Mouse (Mus musculus) ES-E14 (cell line): ENCODE measurements at regions not wholly inside any gene's neighbourhood (a gene's known extent, or its start where the extent isn't known, plus 50 kb on each side); places are given as distances from the start of the nearest gene placed in this dataset.

Experiments used
- DNase-seq: peaks from one replicate; pipeline ENCODE4 v3.0.0-alpha.2; 2013; ENCODE audit warnings: low read depth, low spot score
- H3K27ac ChIP-seq: 2 replicates; pipeline ENCODE4 v1.5.1; 2012; ENCODE audit warnings: low read depth, mild to moderate bottlenecking, low read length, moderate library complexity, mixed read lengths; ENCODE audit not compliant: poor library complexity, insufficient read depth, severe bottlenecking
- H3K36me3 ChIP-seq: 2 replicates; pipeline ENCODE4 v1.6.1; 2012; ENCODE audit warnings: mild to moderate bottlenecking, low read length, moderate library complexity, mixed read lengths; ENCODE audit not compliant: control insufficient read depth, poor library complexity, insufficient read depth, severe bottlenecking
- H3K4me1 ChIP-seq, 2 experiments: fragments of 150-350 bp in 1 of 2; sonication (generic) in 1 of 2; 2 replicates each; pipeline ENCODE4 v1.6.1; 2012; ENCODE audit warnings: low read length in 2 of 2, mild to moderate bottlenecking in 1 of 2, mixed read lengths in 1 of 2; ENCODE audit not compliant: control insufficient read depth in 2 of 2, insufficient read depth in 2 of 2, poor library complexity in 1 of 2
- H3K4me3 ChIP-seq, 2 experiments: fragments of 150-350 bp in 1 of 2; sonication (generic) in 1 of 2; 2 replicates each; pipeline ENCODE4 v1.5.1; 2012; ENCODE audit warnings: low read length in 2 of 2, low read depth in 1 of 2, mild to moderate bottlenecking in 1 of 2, mixed read lengths in 1 of 2; ENCODE audit not compliant: insufficient read depth in 1 of 2, poor library complexity in 1 of 2, severe bottlenecking in 1 of 2
- H3K9ac ChIP-seq: 2 replicates; pipeline ENCODE4 v1.6.1; 2012; ENCODE audit warnings: low read depth, mild to moderate bottlenecking, low read length, mixed read lengths; ENCODE audit not compliant: poor library complexity, insufficient read depth, severe bottlenecking
- H3K9me3 ChIP-seq: fragments of 150-350 bp; sonication (generic); 2 replicates; pipeline ENCODE4 v1.6.1; 2012; ENCODE audit warnings: low read depth, mild to moderate bottlenecking, low read length; ENCODE audit not compliant: control insufficient read depth, insufficient read depth
- CHD2 ChIP-seq: IDR thresholded peaks from 2 replicates; pipeline ENCODE4 v1.6.1; 2014; ENCODE audit warnings: mild to moderate bottlenecking, low read depth, low read length, inconsistent platforms
- HCFC1 ChIP-seq: IDR thresholded peaks from 2 replicates; pipeline ENCODE4 v1.6.1; 2012; ENCODE audit warnings: low read length, inconsistent platforms, borderline replicate concordance; ENCODE audit not compliant: insufficient read depth
- MAFK ChIP-seq: IDR thresholded peaks from 2 replicates; pipeline ENCODE4 v1.6.1; 2014; ENCODE audit warnings: mild to moderate bottlenecking, low read depth, low read length, inconsistent platforms; ENCODE audit not compliant: insufficient read depth
- ZC3H11A ChIP-seq: IDR thresholded peaks from 2 replicates; pipeline ENCODE4 v1.6.1; 2012; ENCODE audit warnings: low read depth, mild to moderate bottlenecking, inconsistent platforms, low read length, borderline replicate concordance
- ZNF384 ChIP-seq: IDR thresholded peaks from 2 replicates; pipeline ENCODE4 v1.6.1; 2012; ENCODE audit warnings: low read depth, low read length, inconsistent platforms
- in situ Hi-C, 2 experiments: fragments of 600-800 bp; cut with MboI; formaldehyde crosslinking; loops; one replicate each; pipeline ENCODE4 v1.15.1; 2025; ENCODE audit warnings: low sequenced_read_pairs in 2 of 2, inconsistent platforms in 1 of 2; ENCODE audit not compliant: unreplicated experiment in 2 of 2

- no peak for TF ChIP-seq MAFK
- DNase-seq, result peak; percentile 2
- Histone ChIP-seq H3K4me1 (no peaks in the 10 kb centered on the region), H3K36me3 (no peaks in the 10 kb centered on the region), H3K4me3 (no peak overlapping the region), H3K9ac (no peak overlapping the region), H3K9me3 (no peaks in the 10 kb centered on the region), H3K27ac (no peak overlapping the region)
- in situ Hi-C loops, result no loop called here
These were observed 168.8 kb downstream of the Klf6 start for GRCm38 (mm10) chr13:6030128-6030527.

- no peak overlapping the region for H3K9ac ChIP-seq
- H3K27ac ChIP-seq, result no peak overlapping the region
- H3K4me3 ChIP-seq, result no peak overlapping the region
- TF ChIP-seq HCFC1 (no peak), ZC3H11A (no peak), ZNF384 (no peak), MAFK (no peak), CHD2 (no peak)
- DNase-seq, result no peak
- no peaks in the 10 kb centered on the region for H3K4me1 ChIP-seq
- H3K9me3 ChIP-seq, result no peaks in the 10 kb centered on the region
- in situ Hi-C loops, result no loop called here
- H3K36me3 ChIP-seq, result no peaks in the 10 kb centered on the region
These were observed 178.8 kb downstream of the Klf6 start for GRCm38 (mm10) chr13:6040132-6040531.

- Histone ChIP-seq H3K4me1 (no peaks in the 10 kb centered on the region), H3K9me3 (no peaks in the 10 kb centered on the region), H3K9ac (no peak overlapping the region), H3K4me3 (no peak overlapping the region), H3K27ac (no peak overlapping the region), H3K36me3 (no peaks in the 10 kb centered on the region)
- DNase-seq, result no peak
- in situ Hi-C loops, result no loop called here
- TF ChIP-seq ZC3H11A, result no peak
- no peak for TF ChIP-seq ZNF384
- TF ChIP-seq CHD2, result no peak
These were observed 179.4 kb downstream of the Klf6 start for GRCm38 (mm10) chr13:6040663-6041062.

GRCm38 (mm10) chr13:6042495-6042894 lies 181.2 kb downstream of the Klf6 start:
- DNase-seq, result no peak
- Histone ChIP-seq H3K9ac (no peak overlapping the region), H3K27ac (no peak overlapping the region), H3K4me1 (no peaks in the 10 kb centered on the region), H3K4me3 (no peak overlapping the region), H3K9me3 (no peaks in the 10 kb centered on the region), H3K36me3 (no peaks in the 10 kb centered on the region)
- no peak for TF ChIP-seq ZNF384
- TF ChIP-seq ZC3H11A, result no peak
- TF ChIP-seq MAFK, result no peak
- TF ChIP-seq HCFC1, result no peak
- no peak for TF ChIP-seq CHD2
- in situ Hi-C loops, result no loop called here

- no peak for TF ChIP-seq MAFK
- TF ChIP-seq HCFC1, result no peak
- no peak for TF ChIP-seq ZC3H11A
- TF ChIP-seq CHD2, result no peak
- no peaks in the 10 kb centered on the region for H3K36me3 ChIP-seq
- no peak overlapping the region for H3K4me3 ChIP-seq
- H3K27ac ChIP-seq, result no peak overlapping the region
- no peak overlapping the region for H3K9ac ChIP-seq
- H3K4me1 ChIP-seq, result 0 out of 4 replicates have a peak, but pooled peaks cover 0 to 1% of the 10 kb centered on the region in 2 experiments
- no peaks in the 10 kb centered on the region for H3K9me3 ChIP-seq
- DNase-seq, result no peak
- in situ Hi-C loops, result no loop called here
These were observed 198.4 kb downstream of the Klf6 start for GRCm38 (mm10) chr13:6059515-6060228.
